Comparison of ENCODE assay signal across 10 mouse cellular contexts in genomic region chr12:54999016-54999690, GRCm38 (mm10). TPM values are rescaled to one million over a fixed set of nuclear protein-coding genes. Genes with fewer than 3 reads are reported as not detected.
DNase-seq lines count a peak whose midpoint lies in the region; ATAC-seq and TF ChIP-seq lines count a peak whose summit lies in the region.
"Had no signal": no experiment of that assay in that cellular context is flagged by ENCODE, and none has a peak within 500 bp of the region (broad histone marks: within the 10 kb centered on the region; RNA-seq: fewer than 3 reads in every experiment).

No protein-coding gene starts in this region.

- H3K36me3 ChIP-seq in intestine, embryonic 14.5 days (ENCODE audit: control insufficient read depth, insufficient read depth, low read length) = no peaks in the 10 kb centered on the region
- H3K36me3 ChIP-seq in intestine, embryonic 15.5 days = no peaks in the 10 kb centered on the region
- no peaks in the 10 kb centered on the region for H3K36me3 ChIP-seq in liver, postnatal 0 days (replicated peaks; ENCODE audit: insufficient read depth, low read length)
- no peaks in the 10 kb centered on the region for H3K36me3 ChIP-seq in hindbrain, embryonic 14.5 days (replicated peaks; ENCODE audit: control insufficient read depth, insufficient read depth)
- H3K36me3 ChIP-seq in hindbrain, embryonic 12.5 days = no peaks in the 10 kb centered on the region
- H3K36me3 ChIP-seq: G1E had no signal

- H3K4me1 ChIP-seq in intestine, embryonic 14.5 days (replicated peaks; ENCODE audit: control insufficient read depth, insufficient read depth, low read length) = no peaks in the 10 kb centered on the region
- no peaks in the 10 kb centered on the region for H3K4me1 ChIP-seq in intestine, embryonic 15.5 days (replicated peaks)
- peaks cover 13% of the 10 kb centered on the region; the same call in 1 of the 2 replicates for H3K4me1 ChIP-seq in liver, postnatal 0 days (ENCODE audit: insufficient read depth)
- H3K4me1 ChIP-seq in hindbrain, embryonic 14.5 days (replicated peaks; ENCODE audit: control insufficient read depth, insufficient read depth, low read length) = no peaks in the 10 kb centered on the region
- H3K4me1 ChIP-seq in hindbrain, embryonic 12.5 days = no peaks in the 10 kb centered on the region

- no peak overlapping the region for H3K9ac ChIP-seq in intestine, embryonic 14.5 days (ENCODE audit: low read length)
- no peak overlapping the region for H3K9ac ChIP-seq in intestine, embryonic 15.5 days
- H3K9ac ChIP-seq in liver, postnatal 0 days (replicated peaks) = no peak overlapping the region
- H3K9ac ChIP-seq in hindbrain, embryonic 14.5 days = no peak overlapping the region
- H3K9ac ChIP-seq in hindbrain, embryonic 12.5 days = no peak overlapping the region

- no peak overlapping the region for H3K27ac ChIP-seq in intestine, embryonic 14.5 days (ENCODE audit: low read depth)
- no peak overlapping the region for H3K27ac ChIP-seq in intestine, embryonic 15.5 days
- H3K27ac ChIP-seq in liver, postnatal 0 days (ENCODE audit: low read depth) = peak overlapping the region; percentile 63
- H3K27ac ChIP-seq in hindbrain, embryonic 14.5 days = no peak overlapping the region
- H3K27ac ChIP-seq in hindbrain, embryonic 12.5 days = no peak overlapping the region

- no peaks in the 10 kb centered on the region for H3K9me3 ChIP-seq in intestine, embryonic 14.5 days (ENCODE audit: control insufficient read depth, low read length)
- H3K9me3 ChIP-seq in intestine, embryonic 15.5 days = no peaks in the 10 kb centered on the region
- no peaks in the 10 kb centered on the region for H3K9me3 ChIP-seq in liver, postnatal 0 days (ENCODE audit: low read length)
- no peaks in the 10 kb centered on the region for H3K9me3 ChIP-seq in hindbrain, embryonic 14.5 days (ENCODE audit: control insufficient read depth, low read length)
- no peaks in the 10 kb centered on the region for H3K9me3 ChIP-seq in hindbrain, embryonic 12.5 days (replicated peaks)
- H3K9me3 ChIP-seq: G1E had no signal

- no peak for TF ChIP-seq CTCF in liver, postnatal 0 days (IDR thresholded peaks at IDR 0.05; ENCODE audit: low read depth)

- 79% methylated on average over 14 of the region's 14 CpGs for WGBS in intestine, embryonic 14.5 days
- WGBS in intestine, embryonic 15.5 days = 80% methylated on average over 14 of the region's 14 CpGs
- 43% methylated on average over 14 of the region's 14 CpGs for WGBS in liver, postnatal 0 days (ENCODE audit: insufficient replicate concordance)
- 84% methylated on average over 14 of the region's 14 CpGs for WGBS in hindbrain, embryonic 14.5 days
- 85% methylated on average over 14 of the region's 14 CpGs for WGBS in hindbrain, embryonic 12.5 days

- TF ChIP-seq EP300 in liver, postnatal 0 days (IDR thresholded peaks at IDR 0.05; ENCODE audit: low read depth) = no peak

- no peak overlapping the region for H3K4me2 ChIP-seq in intestine, embryonic 14.5 days (ENCODE audit: low read length)
- H3K4me2 ChIP-seq in intestine, embryonic 15.5 days (replicated peaks) = no peak overlapping the region
- peak overlapping the region; percentile 44 for H3K4me2 ChIP-seq in liver, postnatal 0 days (ENCODE audit: low read depth, low read length)
- H3K4me2 ChIP-seq in hindbrain, embryonic 14.5 days (replicated peaks) = no peak overlapping the region
- no peak overlapping the region for H3K4me2 ChIP-seq in hindbrain, embryonic 12.5 days (replicated peaks)

- peak; percentile 46 for DNase-seq in intestine, embryonic 14.5 days (ENCODE audit: low spot score)
- DNase-seq in gastrocnemius, postnatal 10 days = peak; percentile 8
- peak; percentile 67 for DNase-seq in liver, postnatal 0 days
- peak; percentile 92 to 93 for DNase-seq in spleen, postnatal 36 days (ENCODE audit: low spot score in 2 of 2)
- no peak for DNase-seq in hindbrain, embryonic 14.5 days (ENCODE audit: low spot score)
- DNase-seq in ovary, postnatal 36 days (ENCODE audit: low spot score) = no peak

- H3K27me3 ChIP-seq in intestine, embryonic 14.5 days (replicated peaks; ENCODE audit: control insufficient read depth, insufficient read depth, low read length) = no peaks in the 10 kb centered on the region
- no peaks in the 10 kb centered on the region for H3K27me3 ChIP-seq in intestine, embryonic 15.5 days (replicated peaks)
- H3K27me3 ChIP-seq in liver, postnatal 0 days (ENCODE audit: insufficient read depth, low read length) = no peaks in the 10 kb centered on the region
- no peaks in the 10 kb centered on the region for H3K27me3 ChIP-seq in hindbrain, embryonic 14.5 days (ENCODE audit: control insufficient read depth, insufficient read depth, low read length)
- H3K27me3 ChIP-seq in hindbrain, embryonic 12.5 days = no peaks in the 10 kb centered on the region

- ATAC-seq in intestine, embryonic 14.5 days (replicated peaks; ENCODE audit: low FRiP score, low TSS enrichment, low read depth) = no peak
- no peak for ATAC-seq in intestine, embryonic 15.5 days
- ATAC-seq in liver, postnatal 0 days = peak; percentile 72
- ATAC-seq in hindbrain, embryonic 14.5 days (ENCODE audit: low FRiP score) = no peak
- no peak for ATAC-seq in hindbrain, embryonic 12.5 days (ENCODE audit: low FRiP score)

- no peak overlapping the region for H3K4me3 ChIP-seq in intestine, embryonic 14.5 days (ENCODE audit: low read depth, low read length)
- H3K4me3 ChIP-seq in intestine, embryonic 15.5 days (replicated peaks) = no peak overlapping the region
- no peak overlapping the region for H3K4me3 ChIP-seq in liver, postnatal 0 days (ENCODE audit: low read depth, low read length)
- H3K4me3 ChIP-seq in hindbrain, embryonic 14.5 days (replicated peaks; ENCODE audit: low read length) = no peak overlapping the region
- no peak overlapping the region for H3K4me3 ChIP-seq in hindbrain, embryonic 12.5 days

RNA-seq across cellular contexts. Expression of gene Gm20403, which starts 12.8 kb away (rescaled TPM):
- not detected in 2 replicates for polyA plus RNA-seq in intestine, embryonic 14.5 days (2014; fragmentation: Nextera tagmentation; extraction: Ambion mirVana)
- not detected in 2 replicates for polyA plus RNA-seq in intestine, embryonic 15.5 days (2015; fragmentation: Nextera tagmentation; extraction: Ambion mirVana)
- not detected for total RNA-seq in gastrocnemius, postnatal 10 days (2021)
- 0.36 and 0.54 TPM in 2 replicates for polyA plus RNA-seq in liver, postnatal 0 days (2015; fragmentation: Nextera tagmentation; extraction: Ambion mirVana)
- polyA plus RNA-seq in hindbrain, embryonic 14.5 days (2014; fragmentation: Nextera tagmentation; extraction: Ambion mirVana) = not detected in 2 replicates
- not detected in 2 replicates for polyA plus RNA-seq in hindbrain, embryonic 12.5 days (2016; fragmentation: Nextera tagmentation; extraction: Ambion mirVana)
- total RNA-seq: G1E had no signal
- polyA plus RNA-seq: limb, embryonic 14.5 days had no signal

RNA-seq across cellular contexts. Expression of gene Baz1a, which starts 15.0 kb away (rescaled TPM):
- 26.5 and 28.9 TPM in 2 replicates for polyA plus RNA-seq in intestine, embryonic 14.5 days (2014; fragmentation: Nextera tagmentation; extraction: Ambion mirVana)
- 21.3 and 29.1 TPM in 2 replicates for polyA plus RNA-seq in intestine, embryonic 15.5 days (2015; fragmentation: Nextera tagmentation; extraction: Ambion mirVana)
- total RNA-seq in gastrocnemius, postnatal 10 days (2021) = 1 to 10 TPM; 5.8 to 9.0 TPM
- polyA plus RNA-seq in liver, postnatal 0 days (2015; fragmentation: Nextera tagmentation; extraction: Ambion mirVana) = 16.9 and 18.5 TPM in 2 replicates
- polyA plus RNA-seq in hindbrain, embryonic 14.5 days (2014; fragmentation: Nextera tagmentation; extraction: Ambion mirVana) = 4.5 and 6.5 TPM in 2 replicates
- polyA plus RNA-seq in hindbrain, embryonic 12.5 days (2016; fragmentation: Nextera tagmentation; extraction: Ambion mirVana) = 28.1 and 30.3 TPM in 2 replicates

Comparison
In these comparisons a context has a peak if more than half of its experiments do, and no peak if none do; other contexts are left out.
1. DNase-seq: peak in intestine, embryonic 14.5 days (single experiment), gastrocnemius, postnatal 10 days (single experiment), liver, postnatal 0 days (single experiment) and spleen, postnatal 36 days (2 of 2); none in hindbrain, embryonic 14.5 days (single experiment) and ovary, postnatal 36 days (single experiment).